Mouse (Mus musculus) neural tube, embryonic 11.5 days (tissue): ENCODE data around the gene Grap2. TPM values are rescaled to one million over a fixed set of nuclear protein-coding genes. Genes with fewer than 3 reads are reported as not detected.

Experiments
- ATAC-seq: fragments of 200-750 bp; cut with Nextera tagmentation; 2 replicates; pipeline ENCODE4 v1.8.0; 2017; ENCODE audit warnings: moderate number of reproducible peaks, mild to moderate bottlenecking, moderate TSS enrichment, moderate library complexity; ENCODE audit not compliant: insufficient read depth, low FRiP score, low TSS enrichment
- DNase-seq: peaks from one replicate; pipeline ENCODE4 v3.0.0-alpha.2; 2015; ENCODE audit warnings: low spot score
- H3K27ac ChIP-seq: fragments of 300-500 bp; sonication (generic); 2 replicates; pipeline ENCODE4 v1.5.1; 2014; ENCODE audit warnings: low read depth, mild to moderate bottlenecking, low read length
- H3K27me3 ChIP-seq: fragments of 300-500 bp; sonication (generic); 2 replicates; pipeline ENCODE4 v1.6.1; 2014; ENCODE audit warnings: mild to moderate bottlenecking, low read length, mixed read lengths; ENCODE audit not compliant: control insufficient read depth, insufficient read depth
- H3K36me3 ChIP-seq: fragments of 300-500 bp; sonication (generic); 2 replicates; pipeline ENCODE4 v1.6.1; 2014; ENCODE audit warnings: mild to moderate bottlenecking, low read length, moderate library complexity, mixed read lengths; ENCODE audit not compliant: control insufficient read depth, insufficient read depth
- H3K4me1 ChIP-seq: fragments of 300-500 bp; sonication (generic); 2 replicates; pipeline ENCODE4 v1.6.1; 2014; ENCODE audit warnings: low read length, mixed read lengths; ENCODE audit not compliant: control insufficient read depth, insufficient read depth
- H3K4me2 ChIP-seq: fragments of 300-500 bp; sonication (generic); 2 replicates; pipeline ENCODE4 v1.6.1; 2014; ENCODE audit warnings: low read depth, mild to moderate bottlenecking, moderate library complexity
- H3K4me3 ChIP-seq: fragments of 300-500 bp; sonication (generic); 2 replicates; pipeline ENCODE4 v1.5.1; 2014; ENCODE audit warnings: low read depth, low read length
- H3K9ac ChIP-seq: fragments of 300-500 bp; sonication (generic); 2 replicates; pipeline ENCODE4 v1.6.1; 2014; ENCODE audit warnings: mild to moderate bottlenecking, low read length
- H3K9me3 ChIP-seq: fragments of 300-500 bp; sonication (generic); 2 replicates; pipeline ENCODE4 v1.6.1; 2016; ENCODE audit warnings: low read length; ENCODE audit not compliant: control insufficient read depth
- WGBS: fragments of 180-500 bp; shearing (Covaris S2); extraction: QIAGEN DNeasy Blood & Tissue Kit; methylation state at CpG from one replicate; pipeline ENCODE4 v1.1.7; 2014; 5-methylcytosine and 5-hydroxymethylcytosine counted together
- polyA plus RNA-seq: library from polyadenylated mRNA; unstranded; fragments of >200 nt; fragmentation: Nextera tagmentation; extraction: Ambion mirVana; gene quantifications from 2 replicates; pipeline ENCODE4 v1.2.1, GENCODE M21; 2014

The Grap2 gene
- polyA plus RNA-seq, 1 experiment from 2014 or later = 4.3 TPM

GRCm38 (mm10) chr15:80544115-80544514 lies 28.3 kb upstream of the Grap2 start:
- DNase-seq = no peak
- no peak for ATAC-seq
- Histone ChIP-seq H3K9me3 (no peaks in the 10 kb centered on the region), H3K9ac (no peak overlapping the region), H3K27ac (no peak overlapping the region), H3K4me2 (no peak overlapping the region), H3K36me3 (no peaks in the 10 kb centered on the region), H3K4me1 (no peaks in the 10 kb centered on the region), H3K27me3 (no peaks in the 10 kb centered on the region), H3K4me3 (no peak overlapping the region)
- WGBS = 61% methylated on average over 3 of the region's 3 CpGs

GRCm38 (mm10) chr15:80545430-80545829 lies 27.0 kb upstream of the Grap2 start:
- no peak for DNase-seq
- Histone ChIP-seq H3K27ac (no peak overlapping the region), H3K9ac (no peak overlapping the region), H3K4me3 (no peak overlapping the region), H3K4me1 (no peaks in the 10 kb centered on the region), H3K36me3 (no peaks in the 10 kb centered on the region), H3K9me3 (no peaks in the 10 kb centered on the region), H3K4me2 (no peak overlapping the region), H3K27me3 (no peaks in the 10 kb centered on the region)
- WGBS = 76% methylated on average over 6 of the region's 6 CpGs
- ATAC-seq = no peak

GRCm38 (mm10) chr15:80554860-80555822 lies 17.3 kb upstream of the Grap2 start:
- Histone ChIP-seq H3K27me3 (no peaks in the 10 kb centered on the region), H3K27ac (no peak overlapping the region), H3K9me3 (no peaks in the 10 kb centered on the region), H3K4me1 (no peaks in the 10 kb centered on the region), H3K4me3 (no peak overlapping the region), H3K4me2 (no peak overlapping the region), H3K36me3 (no peaks in the 10 kb centered on the region), H3K9ac (no peak overlapping the region)
- WGBS = 95% methylated on average over 6 of the region's 6 CpGs
- DNase-seq = no peak
- no peak for ATAC-seq

GRCm38 (mm10) chr15:80556021-80556420 lies 16.4 kb upstream of the Grap2 start:
- Histone ChIP-seq H3K9me3 (no peaks in the 10 kb centered on the region), H3K27ac (no peak overlapping the region), H3K4me2 (no peak overlapping the region), H3K27me3 (no peaks in the 10 kb centered on the region), H3K9ac (no peak overlapping the region), H3K36me3 (no peaks in the 10 kb centered on the region), H3K4me3 (no peak overlapping the region), H3K4me1 (no peaks in the 10 kb centered on the region)
- ATAC-seq (no peak), DNase-seq (no peak)
- WGBS = 80% methylated on average over 2 of the region's 2 CpGs

DNA sequence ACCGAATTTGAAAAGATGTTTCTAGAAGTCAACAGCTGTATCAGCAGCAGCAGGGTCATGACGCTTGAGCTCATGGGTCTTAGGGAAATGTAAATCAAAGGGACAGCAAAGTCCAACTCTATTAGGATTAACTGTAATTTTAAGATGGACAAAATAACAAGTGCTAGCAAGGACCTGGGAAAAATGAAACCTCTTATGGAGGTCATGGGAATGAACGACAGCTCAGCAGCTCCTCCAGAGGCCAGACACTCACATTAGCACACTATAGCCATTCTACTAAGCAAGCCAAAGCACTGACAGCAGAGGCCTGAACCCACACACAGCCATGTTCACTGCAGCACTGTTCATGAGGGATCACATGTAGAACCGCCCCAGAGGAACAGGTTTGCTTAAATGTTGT lies 14.6 kb upstream of the Grap2 start:
- no peak overlapping the region for H3K4me2 ChIP-seq
- 74% methylated on average over 4 of the region's 4 CpGs for WGBS
- no peaks in the 10 kb centered on the region for H3K9me3 ChIP-seq
- no peaks in the 10 kb centered on the region for H3K36me3 ChIP-seq
- no peaks in the 10 kb centered on the region for H3K4me1 ChIP-seq
- ATAC-seq = no peak
- no peak overlapping the region for H3K9ac ChIP-seq
- no peak overlapping the region for H3K4me3 ChIP-seq
- no peak for DNase-seq
- no peaks in the 10 kb centered on the region for H3K27me3 ChIP-seq
- no peak overlapping the region for H3K27ac ChIP-seq

- ATAC-seq (no peak), DNase-seq (no peak)
- Histone ChIP-seq H3K4me3 (no peak overlapping the region), H3K36me3 (no peaks in the 10 kb centered on the region), H3K27ac (no peak overlapping the region), H3K9me3 (no peaks in the 10 kb centered on the region), H3K4me2 (no peak overlapping the region), H3K27me3 (no peaks in the 10 kb centered on the region), H3K4me1 (no peaks in the 10 kb centered on the region), H3K9ac (no peak overlapping the region)
- 63% methylated on average over 12 of the region's 12 CpGs for WGBS
Observed at GRCm38 (mm10) chr15:80559534-80559933, 12.9 kb upstream of the Grap2 start.

DNA sequence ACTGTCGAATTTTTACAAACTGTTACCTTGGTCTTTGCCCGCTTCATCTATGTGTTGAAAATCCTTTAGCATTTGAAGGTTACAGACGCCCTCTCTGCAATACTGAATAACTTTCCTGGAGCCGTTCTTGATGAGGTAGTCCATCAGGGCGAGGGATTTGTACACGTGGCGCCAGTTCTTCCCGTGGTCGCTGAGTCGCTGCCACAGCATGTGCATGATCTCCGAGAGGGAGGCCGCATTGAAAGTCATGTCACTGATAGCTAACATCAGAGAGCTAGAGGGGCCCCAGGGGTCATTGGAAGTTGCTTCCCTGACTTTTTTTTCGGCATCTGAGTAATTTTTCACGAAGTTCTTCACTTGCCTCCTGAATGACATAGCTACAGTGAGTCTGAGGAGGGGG lies 12.4 kb upstream of the Grap2 start:
- ATAC-seq (no peak), DNase-seq (no peak)
- no peaks in the 10 kb centered on the region for H3K36me3 ChIP-seq
- H3K27ac ChIP-seq = no peak overlapping the region
- H3K27me3 ChIP-seq = no peaks in the 10 kb centered on the region
- 68% methylated on average over 14 of the region's 14 CpGs for WGBS
- H3K4me3 ChIP-seq = no peak overlapping the region
- H3K9me3 ChIP-seq = no peaks in the 10 kb centered on the region
- H3K4me2 ChIP-seq = no peak overlapping the region
- no peaks in the 10 kb centered on the region for H3K4me1 ChIP-seq
- no peak overlapping the region for H3K9ac ChIP-seq

DNA sequence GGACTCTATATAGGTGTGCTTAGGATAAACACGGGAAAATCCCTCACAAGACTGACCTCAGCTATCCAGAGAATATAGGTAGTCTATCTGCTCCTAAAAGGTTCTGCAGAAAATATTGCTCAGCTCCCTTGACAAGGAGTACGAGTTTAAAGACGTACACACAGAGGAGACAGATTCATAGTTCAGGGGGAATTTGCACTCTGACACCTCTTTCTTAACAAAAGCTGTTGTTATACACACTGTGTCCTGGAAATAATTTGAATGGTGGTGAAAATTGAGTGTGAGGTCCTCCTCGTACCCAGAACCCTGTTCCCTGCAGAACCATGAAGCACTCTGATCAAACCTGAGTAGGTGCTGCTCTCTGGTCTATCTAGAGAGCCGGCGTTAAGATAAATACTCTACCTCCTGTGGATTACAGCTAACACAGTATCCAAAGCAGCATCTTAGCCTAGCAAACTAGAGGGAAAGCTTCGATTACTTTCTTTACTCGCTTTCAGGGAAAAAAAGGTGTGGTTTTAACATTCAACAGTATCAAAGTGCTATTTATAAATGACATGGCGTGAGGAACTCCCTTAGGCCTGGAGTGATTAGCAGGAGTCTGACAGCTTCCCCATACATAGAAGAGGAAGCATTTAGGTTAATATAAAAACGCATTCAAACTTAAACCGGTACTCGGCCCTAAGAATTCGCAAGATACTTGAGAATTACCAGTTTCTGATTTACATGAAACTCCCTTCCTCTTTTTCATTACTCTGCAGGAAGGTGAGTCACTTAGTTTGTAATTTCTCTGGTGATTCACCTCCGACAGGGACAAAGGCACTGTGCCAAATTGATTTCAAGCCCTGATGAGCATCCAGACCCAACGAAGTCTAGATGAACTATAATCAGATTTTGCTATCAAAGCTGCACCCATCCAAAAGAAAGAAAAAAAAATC lies 11.5 kb upstream of the Grap2 start:
- H3K4me2 ChIP-seq = no peak overlapping the region
- DNase-seq (no peak), ATAC-seq (no peak)
- no peak overlapping the region for H3K4me3 ChIP-seq
- H3K9me3 ChIP-seq = no peaks in the 10 kb centered on the region
- 72% methylated on average over 15 of the region's 15 CpGs for WGBS
- H3K36me3 ChIP-seq = no peaks in the 10 kb centered on the region
- H3K27ac ChIP-seq = no peak overlapping the region
- H3K27me3 ChIP-seq = no peaks in the 10 kb centered on the region
- no peaks in the 10 kb centered on the region for H3K4me1 ChIP-seq
- H3K9ac ChIP-seq = no peak overlapping the region
